Mouse (Mus musculus): Measurements from ENCODE around the gene Raf1. TPM values are rescaled to one million over a fixed set of nuclear protein-coding genes. Genes with fewer than 3 reads are reported as not detected.
"Not testable (repeated sequence)": the region's sequence is repeated elsewhere in the genome, so short reads cannot be mapped to it uniquely, and the experiment has no call there.

Gene Raf1
- polyA plus RNA-seq, 1 experiment from 2014 or later, result 107 TPM

DNA sequence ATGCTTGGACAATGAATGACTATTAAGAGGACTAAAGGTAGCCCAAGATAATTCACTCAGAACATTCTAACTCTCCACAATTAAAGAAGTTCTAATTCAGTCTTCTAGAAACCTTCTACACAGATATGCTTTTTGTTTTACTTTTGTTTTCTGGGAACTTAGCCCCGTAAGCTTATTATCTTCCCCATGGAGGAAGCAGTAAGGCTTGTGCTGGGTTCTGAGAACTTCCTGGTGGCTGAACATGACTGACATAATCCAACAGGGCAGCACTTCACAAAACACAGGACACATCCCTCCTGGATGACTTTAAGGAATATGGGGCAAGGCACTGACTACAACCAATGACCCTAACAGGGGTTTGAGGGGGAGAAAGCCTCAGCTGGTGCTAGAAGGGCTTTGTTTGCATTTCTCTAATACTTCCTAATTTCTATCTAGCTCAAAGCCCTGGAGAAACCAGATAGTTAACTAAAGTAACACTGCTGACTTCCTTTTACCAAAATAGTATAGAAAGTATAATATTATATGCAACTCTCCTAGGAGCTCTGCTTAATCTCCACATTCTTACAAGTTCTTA is 26.6 kb downstream of the Raf1 start:
- H3K9me3 ChIP-seq (replicated peaks; ENCODE audit: control insufficient read depth, low read length), result no peaks in the 10 kb centered on the region
- no peak overlapping the region for H3K27ac ChIP-seq (ENCODE audit: low read depth, low read length)
- no peak for ATAC-seq (replicated peaks; ENCODE audit: insufficient number of reproducible peaks, low FRiP score, low TSS enrichment)
- no peak overlapping the region for H3K4me3 ChIP-seq (ENCODE audit: low read depth, low read length)
- H3K4me1 ChIP-seq (ENCODE audit: control insufficient read depth, insufficient read depth, low read length), result peaks cover 34% of the 10 kb centered on the region
- H3K4me2 ChIP-seq, result no peak overlapping the region; the same call in 1 of the 2 replicates
- 70% methylated on average over 1 of the region's 1 CpGs for WGBS (ENCODE audit: insufficient replicate concordance)
- H3K27me3 ChIP-seq (ENCODE audit: control insufficient read depth, insufficient read depth, low read length), result no peaks in the 10 kb centered on the region
- no peak overlapping the region for H3K9ac ChIP-seq (ENCODE audit: low read depth, low read length)
- H3K36me3 ChIP-seq (ENCODE audit: control insufficient read depth, insufficient read depth, low read length), result no peaks in the 10 kb centered on the region

DNA sequence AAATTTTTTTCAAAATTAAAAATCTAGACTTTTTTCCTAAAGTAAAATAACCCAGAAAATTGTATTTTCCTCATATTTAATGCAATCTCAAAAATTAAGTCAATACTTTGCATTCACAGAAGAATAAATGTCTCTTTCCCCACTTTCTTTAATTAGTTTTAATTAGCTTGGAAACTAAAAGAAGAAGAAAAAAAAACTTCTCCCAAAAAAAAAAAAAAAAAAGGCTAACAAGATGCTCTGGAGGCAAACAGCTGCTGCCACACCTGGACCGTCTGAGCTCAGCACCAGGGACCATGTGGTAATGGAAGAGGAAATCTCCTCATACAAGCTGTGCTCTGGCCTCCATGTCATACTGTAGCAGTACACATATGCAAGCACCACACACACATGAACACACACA is 33.1 kb downstream of the Raf1 start:
- Histone ChIP-seq H3K4me3 (ENCODE audit: low read depth, low read length) (no peak overlapping the region), H3K4me1 (ENCODE audit: control insufficient read depth, insufficient read depth, low read length) (no peaks in the 10 kb centered on the region; the same call in 1 of the 2 replicates), H3K4me2 (no peak overlapping the region), H3K9ac (ENCODE audit: low read depth, low read length) (no peak overlapping the region), H3K27me3 (ENCODE audit: control insufficient read depth, insufficient read depth, low read length) (no peaks in the 10 kb centered on the region), H3K36me3 (ENCODE audit: control insufficient read depth, insufficient read depth, low read length) (peaks cover 10% of the 10 kb centered on the region; the same call in 1 of the 2 replicates), H3K27ac (ENCODE audit: low read depth, low read length) (no peak overlapping the region), H3K9me3 (replicated peaks; ENCODE audit: control insufficient read depth, low read length) (no peaks in the 10 kb centered on the region)
- WGBS (ENCODE audit: insufficient replicate concordance), result 71% methylated on average over 1 of the region's 1 CpGs
- ATAC-seq (replicated peaks; ENCODE audit: insufficient number of reproducible peaks, low FRiP score, low TSS enrichment), result no peak

DNA sequence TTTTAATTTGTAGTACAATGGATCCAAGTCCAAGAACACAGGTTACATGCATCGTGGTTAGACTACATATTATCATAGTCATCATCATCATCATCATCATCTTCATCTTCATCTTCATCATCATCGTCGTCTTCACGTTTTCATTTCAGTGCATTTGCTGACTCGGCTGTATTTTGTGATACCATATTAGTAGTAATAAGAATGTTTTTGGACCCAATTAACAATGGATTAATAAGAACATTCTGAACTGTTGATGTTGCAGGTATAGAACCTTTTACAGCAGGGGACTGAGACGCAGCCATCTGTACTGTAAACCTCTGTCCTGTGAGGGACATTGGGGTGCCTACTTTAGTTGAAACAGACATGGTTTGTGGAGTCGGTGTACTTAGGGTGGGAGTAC is 38.2 kb downstream of the Raf1 start:
- 91% methylated on average over 7 of the region's 7 CpGs for WGBS (ENCODE audit: insufficient replicate concordance)
- H3K9ac ChIP-seq (ENCODE audit: low read depth, low read length); H3K27ac ChIP-seq (ENCODE audit: low read depth, low read length); H3K9me3 ChIP-seq (replicated peaks; ENCODE audit: control insufficient read depth, low read length); H3K4me1 ChIP-seq (ENCODE audit: control insufficient read depth, insufficient read depth, low read length); H3K27me3 ChIP-seq (ENCODE audit: control insufficient read depth, insufficient read depth, low read length); H3K4me2 ChIP-seq; H3K4me3 ChIP-seq (ENCODE audit: low read depth, low read length); ATAC-seq (replicated peaks; ENCODE audit: insufficient number of reproducible peaks, low FRiP score, low TSS enrichment): not testable (repeated sequence)
- peaks cover 22% of the 10 kb centered on the region for H3K36me3 ChIP-seq (ENCODE audit: control insufficient read depth, insufficient read depth, low read length)

DNA sequence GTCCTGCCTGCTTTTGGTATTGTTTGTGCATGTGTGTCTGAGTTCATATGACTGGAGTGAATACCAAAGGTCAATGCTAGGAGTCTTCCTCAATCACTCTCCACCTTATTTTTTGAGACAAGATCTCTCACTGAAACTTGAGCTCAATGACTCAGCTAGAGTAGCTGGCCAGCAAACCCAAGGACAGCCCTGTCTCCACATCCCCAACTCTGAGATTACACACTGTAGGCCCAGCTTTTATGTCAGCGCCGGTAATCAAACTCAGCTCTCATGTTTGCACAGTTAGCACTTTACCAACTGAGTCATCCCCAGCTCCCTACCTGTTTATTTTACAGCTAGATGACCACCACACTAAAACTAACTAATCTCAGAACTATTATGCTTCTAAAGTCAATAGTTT is 42.4 kb downstream of the Raf1 start:
- 90% methylated on average over 2 of the region's 2 CpGs for WGBS (ENCODE audit: insufficient replicate concordance)
- no peak overlapping the region for H3K4me2 ChIP-seq
- no peak overlapping the region for H3K9ac ChIP-seq (ENCODE audit: low read depth, low read length)
- H3K27ac ChIP-seq (ENCODE audit: low read depth, low read length), result no peak overlapping the region
- no peak overlapping the region for H3K4me3 ChIP-seq (ENCODE audit: low read depth, low read length)
- no peaks in the 10 kb centered on the region for H3K4me1 ChIP-seq (ENCODE audit: control insufficient read depth, insufficient read depth, low read length)
- no peaks in the 10 kb centered on the region for H3K9me3 ChIP-seq (replicated peaks; ENCODE audit: control insufficient read depth, low read length)
- no peaks in the 10 kb centered on the region for H3K27me3 ChIP-seq (ENCODE audit: control insufficient read depth, insufficient read depth, low read length)
- ATAC-seq (replicated peaks; ENCODE audit: insufficient number of reproducible peaks, low FRiP score, low TSS enrichment), result no peak
- peaks cover 25% of the 10 kb centered on the region for H3K36me3 ChIP-seq (ENCODE audit: control insufficient read depth, insufficient read depth, low read length)

DNA sequence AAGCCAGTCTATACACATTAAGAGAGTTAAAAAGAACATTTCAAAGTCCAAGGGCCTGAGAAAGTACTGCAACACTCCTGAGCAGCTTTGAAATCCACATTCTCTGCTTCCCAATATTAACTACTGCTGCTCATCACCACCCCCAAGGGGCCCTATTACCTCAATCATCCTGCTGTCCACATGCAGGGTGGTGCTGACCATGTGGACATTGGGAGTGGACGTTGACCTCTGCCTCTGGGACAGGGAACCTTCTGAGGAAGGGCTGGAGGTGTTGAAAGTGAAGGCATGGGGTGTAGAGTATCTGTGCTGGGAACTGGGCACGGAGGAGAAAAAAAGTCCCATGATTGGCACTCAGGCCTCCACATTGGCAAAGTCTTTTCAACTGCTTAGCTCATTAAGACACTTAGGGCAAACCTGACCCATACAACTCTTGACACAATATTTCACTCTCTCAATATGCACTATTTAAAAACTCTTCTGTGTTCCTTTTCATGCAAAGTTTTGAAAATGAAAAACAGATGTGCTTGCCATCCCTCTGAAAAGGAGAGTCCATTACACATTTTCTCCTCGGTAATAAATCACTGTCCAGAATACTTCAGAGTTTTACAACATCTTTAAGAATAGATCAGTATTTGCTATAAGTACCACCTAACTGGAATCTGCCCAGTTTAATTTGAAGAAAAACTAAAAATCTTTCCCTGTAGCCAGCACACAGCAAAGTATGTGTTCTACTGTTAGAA is 45.2 kb downstream of the Raf1 start:
- 82% methylated on average over 3 of the region's 3 CpGs for WGBS (ENCODE audit: insufficient replicate concordance)
- Histone ChIP-seq H3K9ac (ENCODE audit: low read depth, low read length) (no peak overlapping the region), H3K4me1 (ENCODE audit: control insufficient read depth, insufficient read depth, low read length) (no peaks in the 10 kb centered on the region), H3K9me3 (replicated peaks; ENCODE audit: control insufficient read depth, low read length) (no peaks in the 10 kb centered on the region), H3K4me2 (no peak overlapping the region), H3K27me3 (ENCODE audit: control insufficient read depth, insufficient read depth, low read length) (no peaks in the 10 kb centered on the region), H3K27ac (ENCODE audit: low read depth, low read length) (no peak overlapping the region), H3K36me3 (ENCODE audit: control insufficient read depth, insufficient read depth, low read length) (peaks cover 25% of the 10 kb centered on the region), H3K4me3 (ENCODE audit: low read depth, low read length) (no peak overlapping the region)
- no peak for ATAC-seq (replicated peaks; ENCODE audit: insufficient number of reproducible peaks, low FRiP score, low TSS enrichment)

DNA sequence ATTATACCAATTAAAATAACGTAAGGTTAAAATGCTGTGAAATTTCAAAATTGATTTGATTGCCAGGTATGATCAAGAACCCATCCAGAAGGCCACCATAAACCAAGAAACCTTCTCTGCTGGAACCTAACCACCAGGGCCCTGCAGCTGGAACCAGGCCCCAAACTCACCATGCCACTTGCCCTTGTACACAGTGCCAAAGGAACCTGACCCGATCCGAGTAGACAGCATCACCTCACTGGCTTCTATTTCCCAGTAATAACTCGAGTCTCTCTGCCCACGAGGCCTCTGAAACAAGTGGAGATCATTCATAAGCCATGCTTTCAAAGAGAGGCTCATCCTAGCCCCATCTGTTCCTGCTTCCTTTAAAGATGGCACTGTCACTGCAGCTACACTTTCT is 50.3 kb downstream of the Raf1 start:
- H3K9ac ChIP-seq (ENCODE audit: low read depth, low read length), result no peak overlapping the region
- ATAC-seq (replicated peaks; ENCODE audit: insufficient number of reproducible peaks, low FRiP score, low TSS enrichment), result no peak
- no peak overlapping the region for H3K27ac ChIP-seq (ENCODE audit: low read depth, low read length)
- no peak overlapping the region for H3K4me2 ChIP-seq
- no peaks in the 10 kb centered on the region for H3K4me1 ChIP-seq (ENCODE audit: control insufficient read depth, insufficient read depth, low read length)
- H3K9me3 ChIP-seq (replicated peaks; ENCODE audit: control insufficient read depth, low read length), result no peaks in the 10 kb centered on the region
- no peaks in the 10 kb centered on the region for H3K27me3 ChIP-seq (ENCODE audit: control insufficient read depth, insufficient read depth, low read length)
- H3K36me3 ChIP-seq (ENCODE audit: control insufficient read depth, insufficient read depth, low read length), result peaks cover 28% of the 10 kb centered on the region
- 95% methylated on average over 5 of the region's 5 CpGs for WGBS (ENCODE audit: insufficient replicate concordance)
- no peak overlapping the region for H3K4me3 ChIP-seq (ENCODE audit: low read depth, low read length)

DNA sequence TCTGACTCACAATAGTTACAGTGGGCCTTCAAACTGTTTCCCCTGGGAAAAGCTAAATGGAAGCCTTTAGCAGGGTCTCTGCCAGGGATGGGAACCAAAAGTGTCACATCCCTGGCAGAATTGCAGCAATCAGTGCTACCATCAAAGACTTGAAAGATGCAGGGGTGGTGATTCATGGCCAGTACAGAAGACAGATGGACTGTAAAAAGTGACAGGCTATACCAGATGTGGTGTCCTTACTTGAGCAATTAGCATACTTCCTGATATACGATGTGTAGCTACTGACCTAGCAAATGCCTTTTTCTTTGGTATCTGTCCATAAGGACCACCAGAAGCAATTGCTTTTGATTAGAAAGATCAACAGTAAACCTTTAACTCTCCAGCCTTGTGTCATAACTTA is 55.5 kb downstream of the Raf1 start:
- no peaks in the 10 kb centered on the region for H3K9me3 ChIP-seq (replicated peaks; ENCODE audit: control insufficient read depth, low read length)
- peaks cover 39% of the 10 kb centered on the region for H3K36me3 ChIP-seq (ENCODE audit: control insufficient read depth, insufficient read depth, low read length)
- no peak overlapping the region for H3K27ac ChIP-seq (ENCODE audit: low read depth, low read length)
- H3K27me3 ChIP-seq (ENCODE audit: control insufficient read depth, insufficient read depth, low read length), result no peaks in the 10 kb centered on the region
- H3K9ac ChIP-seq (ENCODE audit: low read depth, low read length), result no peak overlapping the region
- no peak overlapping the region for H3K4me2 ChIP-seq
- WGBS (ENCODE audit: insufficient replicate concordance), result 77% methylated on average over 1 of the region's 1 CpGs
- H3K4me3 ChIP-seq (ENCODE audit: low read depth, low read length), result no peak overlapping the region
- no peaks in the 10 kb centered on the region for H3K4me1 ChIP-seq (ENCODE audit: control insufficient read depth, insufficient read depth, low read length)
- ATAC-seq (replicated peaks; ENCODE audit: insufficient number of reproducible peaks, low FRiP score, low TSS enrichment), result no peak

DNA sequence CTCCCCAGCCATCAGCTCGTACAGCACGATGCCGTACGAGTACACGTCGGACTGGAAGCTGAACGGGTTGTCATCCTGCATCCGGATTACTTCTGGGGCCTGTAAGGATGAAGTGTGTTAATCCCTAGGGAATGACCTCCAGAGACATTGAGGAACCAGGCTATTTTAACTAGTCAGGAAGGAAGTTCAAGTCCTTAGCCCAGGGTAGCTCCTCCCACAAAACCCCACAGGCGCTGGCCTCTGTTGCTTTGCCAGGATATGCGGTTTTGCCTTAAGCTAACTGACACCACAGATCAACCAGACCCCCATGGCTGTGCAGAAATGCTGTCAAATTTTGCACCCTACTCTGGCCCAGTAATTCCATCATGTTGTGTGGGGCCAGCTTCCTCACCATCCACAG is 56.6 kb downstream of the Raf1 start:
- Histone ChIP-seq H3K36me3 (ENCODE audit: control insufficient read depth, insufficient read depth, low read length) (peaks cover 40% of the 10 kb centered on the region), H3K4me2 (no peak overlapping the region), H3K9me3 (replicated peaks; ENCODE audit: control insufficient read depth, low read length) (no peaks in the 10 kb centered on the region), H3K9ac (ENCODE audit: low read depth, low read length) (no peak overlapping the region), H3K27ac (ENCODE audit: low read depth, low read length) (no peak overlapping the region), H3K27me3 (ENCODE audit: control insufficient read depth, insufficient read depth, low read length) (no peaks in the 10 kb centered on the region), H3K4me1 (ENCODE audit: control insufficient read depth, insufficient read depth, low read length) (no peaks in the 10 kb centered on the region), H3K4me3 (ENCODE audit: low read depth, low read length) (no peak overlapping the region)
- ATAC-seq (replicated peaks; ENCODE audit: insufficient number of reproducible peaks, low FRiP score, low TSS enrichment), result no peak
- WGBS (ENCODE audit: insufficient replicate concordance), result 87% methylated on average over 10 of the region's 10 CpGs

DNA sequence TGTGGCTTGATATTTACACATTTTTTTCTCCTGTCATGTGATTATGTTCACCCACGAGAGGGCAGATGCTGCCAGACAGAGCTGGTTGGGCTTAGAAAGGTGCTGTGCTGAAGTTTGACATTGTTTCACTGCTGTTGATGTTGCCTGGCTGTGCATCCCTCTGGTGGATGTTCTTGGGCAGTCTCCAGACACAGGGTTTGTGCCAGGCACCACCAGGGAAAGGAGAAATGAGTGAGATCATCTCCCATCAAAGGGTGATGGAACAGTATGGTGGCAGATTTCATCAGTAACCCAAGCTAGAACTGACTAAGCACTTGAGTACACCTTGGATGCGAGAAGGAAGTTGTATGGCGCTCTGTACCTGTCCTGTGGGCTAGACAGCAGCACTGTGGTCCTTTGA is 60.5 kb downstream of the Raf1 start:
- Histone ChIP-seq H3K4me3 (ENCODE audit: low read depth, low read length) (no peak overlapping the region), H3K4me2 (no peak overlapping the region), H3K27ac (ENCODE audit: low read depth, low read length) (no peak overlapping the region), H3K9ac (ENCODE audit: low read depth, low read length) (no peak overlapping the region), H3K9me3 (replicated peaks; ENCODE audit: control insufficient read depth, low read length) (no peaks in the 10 kb centered on the region), H3K4me1 (ENCODE audit: control insufficient read depth, insufficient read depth, low read length) (no peaks in the 10 kb centered on the region), H3K36me3 (ENCODE audit: control insufficient read depth, insufficient read depth, low read length) (peaks cover 42% of the 10 kb centered on the region), H3K27me3 (ENCODE audit: control insufficient read depth, insufficient read depth, low read length) (no peaks in the 10 kb centered on the region)
- 83% methylated on average over 3 of the region's 3 CpGs for WGBS (ENCODE audit: insufficient replicate concordance)
- ATAC-seq (replicated peaks; ENCODE audit: insufficient number of reproducible peaks, low FRiP score, low TSS enrichment), result no peak

All from heart, embryonic 11.5 days (tissue).